Mouse (Mus musculus): ENCODE data around the gene Klk9. TPM values are rescaled to one million over a fixed set of nuclear protein-coding genes. Genes with fewer than 3 reads are reported as not detected.

Klk9 gene
- polyA plus RNA-seq, 1 experiment from 2014 or later: not detected

DNA sequence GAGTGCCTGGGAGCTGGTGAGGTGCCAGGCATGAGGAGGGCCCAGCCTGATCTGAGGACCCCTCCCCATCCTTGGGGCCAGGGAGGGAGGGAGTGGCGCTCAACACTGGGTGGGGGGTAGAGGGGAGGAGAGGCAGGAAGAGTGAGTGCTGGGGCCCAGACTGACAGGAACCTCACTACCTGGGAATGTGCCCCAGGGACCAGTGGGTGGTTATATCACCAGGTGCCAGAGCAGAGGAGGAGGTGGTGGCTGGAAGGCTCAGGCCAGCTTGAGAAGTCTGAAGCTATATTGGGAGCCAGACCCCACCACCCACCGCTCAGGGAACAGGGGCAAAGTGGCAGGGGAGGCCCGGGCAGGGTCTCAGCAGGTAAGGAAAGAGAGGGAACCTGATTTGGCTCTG, 50.0 kb downstream of the Klk9 start, which contains the start of gene Klk5:
Klk5 (plus strand) TSS at position 271 of the 400 bp plus-strand sequence.
- WGBS: 47% methylated on average over 2 of the region's 3 CpGs
- ATAC-seq (ENCODE audit: insufficient read depth, low FRiP score, low TSS enrichment): no peak

DNA sequence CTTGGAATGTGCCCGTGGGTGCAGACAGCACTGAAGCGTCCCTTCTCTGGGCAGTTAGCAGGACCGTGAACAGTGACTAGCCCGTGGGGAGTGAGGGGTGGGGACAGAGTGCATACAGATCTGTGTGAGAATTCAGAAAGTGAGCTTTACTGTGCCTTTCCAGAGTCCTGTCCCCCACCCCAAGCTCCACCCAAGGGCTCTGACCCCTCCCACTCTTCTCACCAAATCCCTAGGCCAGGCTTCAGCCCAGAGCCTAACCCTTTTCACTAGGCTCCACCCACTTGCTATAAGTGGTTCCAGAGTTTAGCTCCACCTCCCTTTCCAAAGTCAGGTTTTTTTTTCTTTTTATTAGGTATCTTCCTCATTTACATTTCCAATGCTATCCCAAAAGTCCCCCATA, 52.1 kb downstream of the Klk9 start:
- ATAC-seq (ENCODE audit: insufficient read depth, low FRiP score, low TSS enrichment) (no peak), DNase-seq (ENCODE audit: low spot score) (no peak)
- H3K9ac ChIP-seq (ENCODE audit: low read length): no peak overlapping the region
- H3K27ac ChIP-seq (ENCODE audit: low read depth, low read length): no peak overlapping the region
- no peak overlapping the region for H3K4me2 ChIP-seq (ENCODE audit: low read depth)
- H3K4me3 ChIP-seq (ENCODE audit: low read depth, low read length): no peak overlapping the region
- H3K4me1 ChIP-seq (ENCODE audit: control insufficient read depth, insufficient read depth, low read length): no peaks in the 10 kb centered on the region
- WGBS: 74% methylated on average over 4 of the region's 4 CpGs
- no peaks in the 10 kb centered on the region for H3K27me3 ChIP-seq (ENCODE audit: control insufficient read depth, insufficient read depth, low read length)
- H3K9me3 ChIP-seq (ENCODE audit: control insufficient read depth, low read length): no peaks in the 10 kb centered on the region
- no peaks in the 10 kb centered on the region for H3K36me3 ChIP-seq (ENCODE audit: control insufficient read depth, insufficient read depth, low read length)

More for the DNA sequence above, 50.0 kb downstream of the Klk9 start, which contains the start of gene Klk5:
- Histone ChIP-seq H3K4me2 (ENCODE audit: low read depth) (no peak within 1 kb of the TSS), H3K36me3 (ENCODE audit: control insufficient read depth, insufficient read depth, low read length) (no peaks in the 10 kb centered on the region), H3K9me3 (ENCODE audit: control insufficient read depth, low read length) (no peaks in the 10 kb centered on the region), H3K27me3 (ENCODE audit: control insufficient read depth, insufficient read depth, low read length) (no peaks in the 10 kb centered on the region), H3K27ac (ENCODE audit: low read depth, low read length) (no peak within 1 kb of the TSS), H3K9ac (ENCODE audit: low read length) (no peak within 1 kb of the TSS), H3K4me1 (ENCODE audit: control insufficient read depth, insufficient read depth, low read length) (no peaks in the 10 kb centered on the region), H3K4me3 (ENCODE audit: low read depth, low read length) (no peak within 1 kb of the TSS)
- no peak for DNase-seq (ENCODE audit: low spot score)

Other genes starting within 250 kb of the Klk9 start
- 1.2 and 1.3 TPM in 2 replicates for gene Cd33, start 247.5 kb upstream of the Klk9 start, polyA plus RNA-seq (2014; fragmentation: Nextera tagmentation; extraction: Ambion mirVana)
- 7.7 and 8.9 TPM in 2 replicates for gene Zfp658, start 229.6 kb upstream of the Klk9 start, polyA plus RNA-seq (2014; fragmentation: Nextera tagmentation; extraction: Ambion mirVana)
- 18.4 and 19.3 TPM in 2 replicates for gene Zfp719, start 212.3 kb upstream of the Klk9 start, polyA plus RNA-seq (2014; fragmentation: Nextera tagmentation; extraction: Ambion mirVana)
- gene Zfp819, start 184.7 kb upstream of the Klk9 start, polyA plus RNA-seq (2014; fragmentation: Nextera tagmentation; extraction: Ambion mirVana): 0.25 and 0.64 TPM in 2 replicates
- not detected in 2 replicates for gene Ceacam18, start 157.2 kb upstream of the Klk9 start, polyA plus RNA-seq (2014; fragmentation: Nextera tagmentation; extraction: Ambion mirVana)
- gene Siglece, start 131.7 kb upstream of the Klk9 start, polyA plus RNA-seq (2014; fragmentation: Nextera tagmentation; extraction: Ambion mirVana): 0.34 TPM in 1 of 2 replicates, not detected in the other
- gene Ctu1, start 119.9 kb upstream of the Klk9 start, polyA plus RNA-seq (2014; fragmentation: Nextera tagmentation; extraction: Ambion mirVana): 11.0 and 11.6 TPM in 2 replicates
- gene Klk14, start 101.5 kb upstream of the Klk9 start, polyA plus RNA-seq (2014; fragmentation: Nextera tagmentation; extraction: Ambion mirVana): not detected in 2 replicates
- 0.39 TPM in 1 of 2 replicates, not detected in the other for gene Klk13, start 79.3 kb upstream of the Klk9 start, polyA plus RNA-seq (2014; fragmentation: Nextera tagmentation; extraction: Ambion mirVana)
- gene Klk12, start 23.0 kb upstream of the Klk9 start, polyA plus RNA-seq (2014; fragmentation: Nextera tagmentation; extraction: Ambion mirVana): not detected in 2 replicates
- not detected in 2 replicates for gene Klk11, start 17.3 kb upstream of the Klk9 start, polyA plus RNA-seq (2014; fragmentation: Nextera tagmentation; extraction: Ambion mirVana)
- not detected in 2 replicates for gene Klk10, start 10.9 kb upstream of the Klk9 start, polyA plus RNA-seq (2014; fragmentation: Nextera tagmentation; extraction: Ambion mirVana)
- 8.6 and 9.4 TPM in 2 replicates for gene Klk8, start 5.7 kb downstream of the Klk9 start, polyA plus RNA-seq (2014; fragmentation: Nextera tagmentation; extraction: Ambion mirVana)
- gene Klk7, start 19.4 kb downstream of the Klk9 start, polyA plus RNA-seq (2014; fragmentation: Nextera tagmentation; extraction: Ambion mirVana): not detected in 2 replicates
- gene Klk6, start 32.6 kb downstream of the Klk9 start, polyA plus RNA-seq (2014; fragmentation: Nextera tagmentation; extraction: Ambion mirVana): not detected in 2 replicates
- not detected in 2 replicates for gene Klk5, start 50.1 kb downstream of the Klk9 start, polyA plus RNA-seq (2014; fragmentation: Nextera tagmentation; extraction: Ambion mirVana)
- not detected in 2 replicates for gene Klk4, start 89.3 kb downstream of the Klk9 start, polyA plus RNA-seq (2014; fragmentation: Nextera tagmentation; extraction: Ambion mirVana)
- gene Klk15, start 141.8 kb downstream of the Klk9 start, polyA plus RNA-seq (2014; fragmentation: Nextera tagmentation; extraction: Ambion mirVana): not detected in 2 replicates
- not detected in 2 replicates for gene Klk1b8, start 158.8 kb downstream of the Klk9 start, polyA plus RNA-seq (2014; fragmentation: Nextera tagmentation; extraction: Ambion mirVana)
- gene Klk1b1, start 174.9 kb downstream of the Klk9 start, polyA plus RNA-seq (2014; fragmentation: Nextera tagmentation; extraction: Ambion mirVana): not detected in 2 replicates
- gene Klk1b9, start 184.2 kb downstream of the Klk9 start, polyA plus RNA-seq (2014; fragmentation: Nextera tagmentation; extraction: Ambion mirVana): not detected in 2 replicates
- gene Klk1b11, start 204.0 kb downstream of the Klk9 start, polyA plus RNA-seq (2014; fragmentation: Nextera tagmentation; extraction: Ambion mirVana): not detected in 2 replicates
- not detected in 2 replicates for gene Klk1b26, start 220.3 kb downstream of the Klk9 start, polyA plus RNA-seq (2014; fragmentation: Nextera tagmentation; extraction: Ambion mirVana)